Mouse (Mus musculus): ENCODE results near the gene Chd3.

DNA sequence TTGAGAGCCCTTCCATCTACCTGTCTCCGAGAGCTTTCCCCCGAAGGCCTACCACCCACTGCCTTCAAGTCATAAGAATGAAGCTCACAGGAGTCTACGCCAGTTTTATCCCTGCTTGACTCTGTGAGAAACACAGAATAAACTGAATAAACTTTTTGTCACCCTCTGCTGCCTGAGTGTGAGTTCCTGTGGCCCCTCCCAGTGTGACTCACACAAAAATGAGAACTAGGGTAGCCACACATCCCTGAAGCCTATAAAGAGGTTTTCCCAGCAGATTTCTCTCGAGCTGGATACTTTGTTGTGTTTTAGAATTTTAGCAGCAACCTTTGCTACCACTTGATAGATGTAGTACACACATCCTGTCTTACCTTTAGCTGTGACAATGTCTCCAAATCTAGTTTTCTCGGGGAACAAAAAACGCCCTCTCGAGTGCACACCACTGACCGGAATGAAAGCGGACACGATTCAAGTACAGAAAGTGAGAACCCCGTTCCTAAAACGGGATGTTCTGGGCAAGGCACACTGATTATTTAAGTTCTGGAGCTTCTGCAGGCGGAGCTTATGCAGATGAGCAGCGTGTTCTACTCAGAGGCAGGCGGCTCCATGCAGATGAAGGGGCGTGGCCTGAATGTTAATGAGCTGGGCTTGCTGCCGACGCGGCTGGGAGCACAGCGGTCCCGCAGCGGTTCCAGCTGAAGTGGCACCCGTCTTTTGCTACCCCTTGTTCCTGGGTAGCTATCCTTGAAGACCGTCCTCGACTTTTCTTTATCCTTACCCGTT is 43.4 kb downstream of the Chd3 start, which contains the start of gene Kcnab3:
- TF ChIP-seq CTCF (IDR thresholded peaks at IDR 0.05; ENCODE audit: low read depth, low read length) = no peak
- TF ChIP-seq POLR2A (IDR thresholded peaks at IDR 0.05; ENCODE audit: borderline replicate concordance, low read depth, low read length) = no peak
